Mouse (Mus musculus) lung, adult 2 months (tissue): ENCODE results near the gene Klhl10. TPM values are rescaled to one million over a fixed set of nuclear protein-coding genes. Genes with fewer than 3 reads are reported as not detected.

Experiments used
- DNase-seq: peaks from one replicate; pipeline ENCODE4 v3.0.0; 2022
- H3K4me1 ChIP-seq: fragments of 200-500 bp; 2 replicates; pipeline ENCODE4 v1.6.1; 2011; ENCODE audit warnings: low read length; ENCODE audit not compliant: control insufficient read depth, insufficient read depth
- H3K4me3 ChIP-seq: fragments of 200-500 bp; replicated peaks from 2 replicates; pipeline ENCODE3; 2011; ENCODE audit warnings: low read depth, mild to moderate bottlenecking, control low read depth, low read length; ENCODE audit errors: extremely low read depth
- CTCF ChIP-seq: fragments of 200-500 bp; IDR thresholded peaks from 2 replicates; pipeline ENCODE4 v1.5.1; 2011; ENCODE audit warnings: mild to moderate bottlenecking, low read length, control low read depth; ENCODE audit not compliant: insufficient read depth
- POLR2A ChIP-seq: fragments of 200-500 bp; IDR thresholded peaks from 2 replicates; pipeline ENCODE4 v1.6.1; 2011; ENCODE audit warnings: low read depth, mild to moderate bottlenecking, control low read depth, low read length, borderline replicate concordance; ENCODE audit errors: extremely low read depth
- WGBS: fragments of 180-500 bp; shearing (Covaris S2); methylation state at CpG from one replicate; pipeline ENCODE4 v1.1.7; 2018; 5-methylcytosine and 5-hydroxymethylcytosine counted together
- polyA plus RNA-seq: library from polyadenylated mRNA; depleted of rRNA; stranded (reverse); fragments of >200 nt; gene quantifications from 2 replicates; pipeline ENCODE4 v1.2.3, GENCODE M21; 2012; rRNA removed

Gene Klhl10
- polyA plus RNA-seq, result 0.22 and 0.49 TPM in 2 replicates

DNA sequence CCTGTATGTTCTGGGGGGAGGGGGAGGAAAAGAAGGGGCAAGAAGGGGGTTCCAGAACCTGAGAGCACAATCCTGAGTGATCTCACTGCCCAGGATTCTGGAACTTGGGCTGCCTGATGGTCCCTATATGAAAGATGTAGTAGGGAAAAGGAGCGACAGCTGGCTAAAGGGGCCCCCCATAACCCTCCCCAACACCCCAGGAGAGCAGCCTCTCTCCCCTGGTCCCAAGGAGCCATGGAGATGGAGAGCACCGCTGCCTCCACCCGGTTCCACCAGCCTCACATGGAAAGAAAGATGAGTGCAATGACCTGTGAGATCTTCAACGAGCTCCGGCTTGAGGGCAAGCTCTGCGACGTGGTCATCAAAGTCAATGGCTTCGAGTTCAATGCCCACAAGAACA is at the start of gene Klhl10, which contains the start of gene Nt5c3b:
TSS of gene Klhl10 (plus strand) at position 121 of the 400 bp plus-strand sequence.
TSS of gene Nt5c3b (minus strand) at position 12 of the 400 bp plus-strand sequence.
- WGBS, result 85% methylated on average over 8 of the region's 8 CpGs
- Histone ChIP-seq H3K4me3 (peak within 1 kb of the TSS; percentile 95), H3K4me1 (peaks cover 3% of the 10 kb centered on the region)
- TF ChIP-seq POLR2A (no peak), CTCF (no peak)
- no peak for DNase-seq

DNA sequence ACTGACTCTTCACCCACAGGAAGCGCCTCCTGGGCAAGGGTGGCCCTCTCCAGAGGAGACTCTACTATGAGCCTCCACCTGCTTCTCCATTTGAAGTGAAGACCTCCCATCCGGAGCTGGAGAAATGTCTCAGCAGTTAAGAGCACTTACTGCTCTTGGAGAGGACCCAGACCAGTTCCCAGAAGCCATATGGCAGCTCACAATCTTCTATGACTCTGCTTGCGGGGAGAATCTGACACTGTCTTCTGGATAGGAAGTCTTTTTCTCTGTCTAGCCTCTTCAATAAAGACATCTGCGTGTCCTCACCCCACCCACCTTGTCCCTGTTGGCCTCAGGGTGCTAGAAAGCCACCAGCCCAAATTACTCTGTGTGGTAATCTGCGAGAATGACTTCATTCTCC is 48.8 kb upstream of the Klhl10 start:
- peaks cover 57% of the 10 kb centered on the region for H3K4me1 ChIP-seq
- TF ChIP-seq POLR2A (no peak), CTCF (no peak)
- WGBS, result 27% methylated on average over 5 of the region's 5 CpGs
- H3K4me3 ChIP-seq, result no peak overlapping the region
- no peak for DNase-seq

DNA sequence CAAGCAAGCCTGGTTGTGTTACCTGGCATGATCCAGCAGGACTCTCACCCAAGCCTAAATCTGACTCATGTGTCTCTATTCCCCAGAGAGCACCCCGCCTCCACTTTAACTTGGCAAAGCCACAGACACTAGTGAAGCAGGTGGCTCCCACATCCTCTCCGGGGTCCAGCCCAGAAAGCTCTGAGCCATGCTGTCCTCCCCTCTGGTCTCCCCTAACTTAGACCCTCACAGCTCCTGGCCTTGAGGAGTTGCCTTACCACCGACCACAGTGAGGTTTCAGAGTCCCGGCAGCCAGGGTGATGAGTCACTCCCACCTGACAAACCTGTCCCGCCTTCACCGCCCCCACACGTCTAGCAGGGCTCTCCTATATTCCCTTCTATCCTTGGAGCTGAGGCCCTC is 48.0 kb upstream of the Klhl10 start:
- H3K4me3 ChIP-seq, result peak overlapping the region; percentile 5
- H3K4me1 ChIP-seq, result peaks cover 55% of the 10 kb centered on the region
- 29% methylated on average over 7 of the region's 7 CpGs for WGBS
- TF ChIP-seq POLR2A (no peak), CTCF (no peak)
- no peak for DNase-seq

DNA sequence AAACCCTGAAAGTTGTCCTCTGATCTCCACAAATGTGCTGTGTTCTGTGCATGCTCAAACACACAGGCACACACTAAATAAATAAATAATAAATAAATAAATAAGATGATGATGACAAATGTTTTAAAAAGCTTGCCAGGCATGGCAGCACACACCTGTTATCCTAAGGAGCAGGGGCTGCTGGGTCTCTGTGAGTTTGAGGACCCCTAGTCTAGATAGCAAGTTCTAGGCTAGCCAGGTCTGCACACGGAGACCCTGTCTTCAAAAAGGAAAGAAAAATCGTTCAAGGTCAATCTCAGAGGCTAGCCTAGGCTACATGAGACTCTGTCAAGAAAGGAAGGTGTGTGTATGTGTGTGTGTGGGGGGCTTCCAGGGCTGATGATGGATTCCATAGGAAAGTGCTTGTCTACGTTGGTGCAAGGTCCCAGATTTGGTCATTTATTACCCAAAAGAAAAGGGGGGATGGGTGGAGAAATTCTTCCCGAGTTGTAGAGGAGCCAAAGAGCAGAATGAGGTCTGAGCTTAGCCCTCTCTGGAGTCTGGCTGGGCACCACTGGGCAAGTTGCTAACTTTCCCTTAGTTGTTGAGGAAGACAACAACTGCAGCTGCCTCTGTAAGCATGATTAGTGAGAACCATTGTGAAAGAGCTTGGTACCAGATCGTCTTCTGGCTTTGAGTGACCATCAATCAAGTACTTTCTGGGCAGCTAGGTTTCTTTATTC is 47.2 kb upstream of the Klhl10 start:
- WGBS, result 30% methylated on average over 5 of the region's 5 CpGs
- peaks cover 51% of the 10 kb centered on the region for H3K4me1 ChIP-seq
- DNase-seq, result no peak
- H3K4me3 ChIP-seq, result peak overlapping the region; percentile 97
- TF ChIP-seq CTCF (no peak), POLR2A (no peak)

DNA sequence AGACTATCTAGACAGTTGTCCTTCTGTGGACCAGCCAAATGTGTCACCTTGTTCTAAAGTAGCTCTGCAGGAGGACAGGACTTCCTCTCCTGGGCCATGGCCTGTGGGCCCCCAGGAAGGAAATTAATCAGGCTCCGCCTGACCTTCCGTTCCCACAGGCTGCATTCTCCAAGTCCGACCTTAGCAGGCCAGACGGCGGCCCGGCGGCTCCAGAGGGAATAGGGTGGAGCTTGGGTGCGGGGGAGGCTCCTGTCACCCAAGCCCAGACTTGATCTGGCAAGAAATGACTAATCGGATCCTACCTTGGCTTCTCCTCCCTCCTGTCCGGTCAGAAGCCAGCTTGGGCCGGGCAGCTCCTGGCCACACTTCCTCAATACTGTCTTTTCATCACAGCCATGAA is 46.5 kb upstream of the Klhl10 start:
- H3K4me1 ChIP-seq, result peaks cover 51% of the 10 kb centered on the region
- H3K4me3 ChIP-seq, result peak overlapping the region; percentile 97
- DNase-seq, result peak; percentile 73
- WGBS, result 14% methylated on average over 11 of the region's 11 CpGs
- no peak for TF ChIP-seq POLR2A
- TF ChIP-seq CTCF, result no peak

DNA sequence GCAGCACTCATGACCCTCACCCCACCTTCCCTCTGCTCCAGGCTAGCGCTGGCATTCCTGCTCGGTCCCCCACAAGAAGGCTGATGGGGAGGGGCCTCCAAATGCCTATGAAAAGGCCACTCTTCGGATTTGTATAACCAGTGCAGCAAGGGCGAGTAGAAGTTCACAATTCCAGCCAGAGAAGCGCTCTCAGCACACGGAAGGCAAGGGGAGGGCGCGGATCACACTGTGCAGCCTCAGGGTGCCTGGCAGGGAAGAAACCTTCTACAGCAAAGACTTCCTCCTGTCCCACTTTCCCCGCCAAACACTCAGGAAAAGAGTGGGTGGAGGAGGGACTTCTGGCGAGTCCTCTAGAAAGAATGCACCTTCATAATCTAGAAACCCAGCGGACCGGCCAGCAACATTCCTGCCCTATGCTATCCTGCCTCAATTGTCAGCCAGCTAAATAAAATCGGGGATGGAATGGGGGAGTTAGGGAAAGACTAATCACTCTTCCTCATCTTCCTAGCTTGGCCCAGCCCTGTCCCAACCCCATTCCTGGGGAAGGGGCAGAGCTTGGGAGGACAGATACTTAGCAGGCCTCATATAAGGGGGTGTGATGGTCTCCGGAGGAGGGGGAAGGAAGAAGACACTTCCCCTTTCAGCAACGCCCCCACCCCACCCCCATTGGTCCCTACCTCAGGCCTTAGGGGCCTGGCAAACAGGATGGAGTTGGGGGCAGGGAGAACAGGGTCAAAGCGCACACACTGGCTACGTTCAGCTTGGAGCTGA is 45.7 kb upstream of the Klhl10 start:
- peak; percentile 60 for DNase-seq

DNA sequence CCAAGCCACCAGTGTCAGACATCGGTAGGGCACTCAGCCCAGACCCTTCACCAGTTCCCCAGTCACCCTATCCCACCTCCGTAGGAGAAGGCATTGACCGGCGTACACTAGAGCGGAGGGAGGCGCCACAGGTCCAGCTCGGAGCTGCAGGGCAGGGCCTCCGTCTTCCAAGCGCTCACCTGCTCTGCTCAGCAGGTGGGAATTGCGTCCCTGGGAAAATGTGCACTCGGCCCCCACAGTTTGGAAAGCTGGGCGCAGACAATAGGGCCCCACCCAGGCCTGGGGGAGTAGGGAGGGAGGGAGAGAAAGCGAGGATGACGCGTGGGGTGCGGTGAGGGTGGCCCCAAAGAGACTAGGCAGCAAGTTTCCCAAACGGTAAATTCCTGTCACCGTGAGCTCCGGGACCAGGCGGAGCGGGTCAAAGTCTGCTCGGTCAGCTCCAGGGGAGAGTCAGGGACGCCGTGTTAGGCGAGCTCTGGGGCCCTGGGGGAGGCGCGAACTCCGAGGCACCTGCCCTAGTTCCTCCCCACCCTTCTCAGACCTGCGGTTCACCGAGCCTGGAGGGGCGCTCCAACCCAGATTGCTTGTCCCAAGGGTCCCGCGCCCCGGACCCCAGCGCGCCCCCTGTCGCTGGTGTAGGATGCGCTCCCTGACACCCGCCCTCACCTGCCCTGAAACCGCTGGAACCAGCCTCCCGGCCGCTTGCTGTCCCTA is 44.7 kb upstream of the Klhl10 start:
- peak; percentile 71 for DNase-seq
- no peak; the same call in 1 of the 2 replicates for TF ChIP-seq POLR2A
- no peak for TF ChIP-seq CTCF
- Histone ChIP-seq H3K4me3 (peak overlapping the region; percentile 97), H3K4me1 (peaks cover 37% of the 10 kb centered on the region)
- under 1% methylated on average over 42 of the region's 42 CpGs for WGBS

More for the DNA sequence above, 45.7 kb upstream of the Klhl10 start:
- Histone ChIP-seq H3K4me1 (peaks cover 43% of the 10 kb centered on the region), H3K4me3 (peak overlapping the region; percentile 97)
- TF ChIP-seq CTCF (no peak), POLR2A (peak; percentile 44; the same call in 1 of the 2 replicates)
- WGBS, result 16% methylated on average over 17 of the region's 17 CpGs

DNA sequence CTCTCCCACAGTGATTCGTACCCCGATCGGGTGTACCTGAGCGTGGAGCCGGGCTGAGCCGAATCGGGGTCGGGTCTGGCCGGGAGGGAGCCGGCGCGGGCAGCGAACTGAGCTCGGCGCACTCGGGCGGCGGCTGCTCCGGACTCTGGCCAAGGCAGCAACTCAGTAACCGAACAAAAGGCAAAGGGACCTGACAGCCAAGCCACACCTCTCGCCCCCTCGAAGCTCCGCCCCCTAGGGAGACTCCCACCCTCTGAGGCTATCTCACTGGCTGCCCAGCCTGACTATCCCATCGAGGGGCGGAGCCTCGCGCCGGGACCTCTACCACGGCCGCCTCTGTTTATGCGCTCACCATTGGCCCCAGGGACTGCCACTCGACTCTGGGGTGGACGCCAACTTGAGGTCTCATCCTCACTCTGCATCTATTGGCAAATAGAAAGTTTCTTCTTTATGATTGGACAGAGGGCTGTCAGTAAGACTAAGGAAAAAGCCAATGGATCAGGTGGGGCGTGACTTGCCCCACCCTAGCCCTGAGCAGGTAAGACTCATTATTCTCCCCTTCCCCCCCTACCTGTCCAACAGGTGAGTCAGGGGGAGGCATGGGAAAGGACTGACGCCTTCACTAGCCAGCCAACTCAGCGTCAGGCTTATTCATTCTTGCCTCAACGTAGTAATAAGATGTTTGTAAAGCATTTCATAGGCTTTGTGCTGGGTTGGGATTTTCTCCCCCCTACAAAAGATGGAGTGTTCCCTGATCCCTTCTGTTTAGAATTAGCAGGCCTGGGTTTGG is 43.9 kb upstream of the Klhl10 start, which contains the start of gene Jup:
TSS of gene Jup (minus strand) at position 164 of the 790 bp plus-strand sequence.
- peaks cover 33% of the 10 kb centered on the region for H3K4me1 ChIP-seq
- WGBS, result 2% methylated on average over 37 of the region's 37 CpGs
- TF ChIP-seq CTCF (no peak), POLR2A (peak; percentile 99)
- peak; percentile 99 for DNase-seq
- peak within 1 kb of the TSS; percentile 97 for H3K4me3 ChIP-seq

DNA sequence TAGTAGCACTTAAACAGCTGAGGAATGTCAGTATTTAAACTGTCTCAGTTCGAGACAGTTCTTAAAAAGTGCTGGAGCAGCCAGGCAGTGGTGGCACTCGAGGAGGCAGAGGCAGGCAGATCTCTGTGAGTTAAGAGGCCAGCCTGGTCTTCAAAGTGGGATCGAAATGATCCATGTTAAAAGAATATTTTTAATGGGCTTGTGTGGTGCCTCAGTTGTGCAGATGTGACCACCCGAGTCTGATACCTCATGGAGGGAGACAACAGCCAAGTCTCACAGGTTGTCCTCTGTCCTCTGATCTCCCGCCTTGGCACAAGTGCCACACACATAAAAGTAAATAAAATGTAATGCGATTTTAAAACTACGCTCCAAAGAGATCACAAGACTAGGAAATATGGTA is 43.2 kb upstream of the Klhl10 start:
- DNase-seq, result no peak
- H3K4me3 ChIP-seq, result no peak overlapping the region
- 86% methylated on average over 7 of the region's 7 CpGs for WGBS
- TF ChIP-seq CTCF, result no peak
- TF ChIP-seq POLR2A, result no peak
- peaks cover 32% of the 10 kb centered on the region for H3K4me1 ChIP-seq
